14 mouse cellular contexts compared by ENCODE assay signal in the genomic region with DNA sequence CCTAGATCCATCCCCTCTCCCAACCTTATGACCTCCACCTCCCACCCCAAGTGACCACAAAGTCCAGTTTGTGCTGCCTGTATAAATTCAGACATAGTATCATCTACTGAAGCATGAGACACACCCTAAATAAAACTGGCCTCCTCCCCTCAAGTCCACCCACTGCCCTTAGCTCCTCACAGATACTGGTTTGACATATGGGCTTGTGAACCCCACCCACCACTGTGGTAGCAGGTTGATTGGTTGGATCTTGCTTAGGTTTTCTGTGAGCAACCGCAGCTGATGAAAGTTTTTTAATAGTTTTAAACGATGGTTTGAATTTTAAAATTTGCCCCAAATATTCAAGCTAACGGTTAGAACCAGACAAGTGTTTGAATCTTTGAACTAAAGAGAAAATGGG. TPM values are rescaled to one million over a fixed set of nuclear protein-coding genes. Genes with fewer than 3 reads are reported as not detected.
DNase-seq lines count a peak whose midpoint lies in the region; ATAC-seq and TF ChIP-seq lines count a peak whose summit lies in the region.
"Had no signal": no experiment of that assay in that cellular context is flagged by ENCODE, and none has a peak within 500 bp of the region (broad histone marks: within the 10 kb centered on the region; RNA-seq: fewer than 3 reads in every experiment).

No protein-coding gene starts in this region.

- TF ChIP-seq EP300 in liver, postnatal 0 days (IDR thresholded peaks at IDR 0.05; ENCODE audit: low read depth) = no peak

- 86% methylated on average over 3 of the region's 3 CpGs for WGBS in liver, postnatal 0 days (ENCODE audit: insufficient replicate concordance)
- WGBS in liver, embryonic 12.5 days (ENCODE audit: insufficient replicate concordance) = 68% methylated on average over 3 of the region's 3 CpGs
- WGBS in intestine, embryonic 15.5 days = 93% methylated on average over 3 of the region's 3 CpGs

- no peak overlapping the region for H3K27ac ChIP-seq in liver, postnatal 0 days (ENCODE audit: low read depth)
- peak overlapping the region; percentile 70; the same call in 1 of the 2 replicates for H3K27ac ChIP-seq in liver, embryonic 12.5 days
- no peak overlapping the region for H3K27ac ChIP-seq in intestine, embryonic 15.5 days
- H3K27ac ChIP-seq: embryonic facial prominence, embryonic 12.5 days; forebrain, embryonic 15.5 days; hindbrain, embryonic 13.5 days; midbrain, embryonic 13.5 days had no signal

- H3K9ac ChIP-seq in liver, postnatal 0 days (replicated peaks) = no peak overlapping the region
- H3K9ac ChIP-seq in liver, embryonic 12.5 days = no peak overlapping the region; the same call in 1 of the 2 replicates
- no peak overlapping the region for H3K9ac ChIP-seq in intestine, embryonic 15.5 days
- H3K9ac ChIP-seq: embryonic facial prominence, embryonic 12.5 days; hindbrain, embryonic 13.5 days; limb, embryonic 13.5 days; lung, embryonic 14.5 days; midbrain, embryonic 13.5 days had no signal

- DNase-seq in liver = peak; percentile 66
- no peak for DNase-seq in liver, postnatal 0 days
- DNase-seq in c-Kit-positive CD71-positive TER-119-positive erythroid progenitor cells, embryonic 14.5 days (ENCODE audit: low spot score) = peak; percentile 53
- DNase-seq in left cerebral cortex, postnatal 25 days (ENCODE audit: low spot score in 2 of 2) = no peak
- DNase-seq in right cerebral cortex, postnatal 4 days = no peak
- DNase-seq: lung, embryonic 14.5 days had no signal

- H3K4me2 ChIP-seq in liver, postnatal 0 days (ENCODE audit: low read depth, low read length) = no peak overlapping the region
- H3K4me2 ChIP-seq in liver, embryonic 12.5 days = peak overlapping the region; percentile 83
- no peak overlapping the region for H3K4me2 ChIP-seq in intestine, embryonic 15.5 days (replicated peaks)

- no peak for TF ChIP-seq CTCF in liver, postnatal 0 days (IDR thresholded peaks at IDR 0.05; ENCODE audit: low read depth)

- no peaks in the 10 kb centered on the region for H3K9me3 ChIP-seq in liver, postnatal 0 days (ENCODE audit: low read length)
- no peaks in the 10 kb centered on the region for H3K9me3 ChIP-seq in liver, embryonic 12.5 days (replicated peaks)
- H3K9me3 ChIP-seq in intestine, embryonic 15.5 days = no peaks in the 10 kb centered on the region
- H3K9me3 ChIP-seq: embryonic facial prominence, embryonic 12.5 days; forebrain, embryonic 15.5 days; hindbrain, embryonic 13.5 days; limb, embryonic 13.5 days; megakaryocyte, embryonic 14.5 days; midbrain, embryonic 13.5 days had no signal

- H3K27me3 ChIP-seq in liver, postnatal 0 days (ENCODE audit: insufficient read depth, low read length) = no peaks in the 10 kb centered on the region
- H3K27me3 ChIP-seq in liver, embryonic 12.5 days (replicated peaks) = no peaks in the 10 kb centered on the region
- no peaks in the 10 kb centered on the region for H3K27me3 ChIP-seq in intestine, embryonic 15.5 days (replicated peaks)
- H3K27me3 ChIP-seq: embryonic facial prominence, embryonic 12.5 days; forebrain, embryonic 15.5 days; hindbrain, embryonic 13.5 days; limb, embryonic 13.5 days; megakaryocyte, embryonic 14.5 days; midbrain, embryonic 13.5 days had no signal

- ATAC-seq in liver, postnatal 0 days = no peak
- ATAC-seq in liver, embryonic 12.5 days = peak; percentile 64
- ATAC-seq in intestine, embryonic 15.5 days = no peak

- intact Hi-C loops in left cerebral cortex, postnatal 25 days (cut with DNase I) = no loop called here

- H3K4me1 ChIP-seq in liver, postnatal 0 days (ENCODE audit: insufficient read depth) = 0 out of 2 replicates have a peak, but pooled peaks cover 8% of the 10 kb centered on the region
- peaks cover 20% of the 10 kb centered on the region for H3K4me1 ChIP-seq in liver, embryonic 12.5 days
- H3K4me1 ChIP-seq in intestine, embryonic 15.5 days (replicated peaks) = peaks cover 5% of the 10 kb centered on the region; the same call in 1 of the 2 replicates
- H3K4me1 ChIP-seq: embryonic facial prominence, embryonic 12.5 days had no signal

- no peak overlapping the region for H3K4me3 ChIP-seq in liver, postnatal 0 days (ENCODE audit: low read depth, low read length)
- no peak overlapping the region for H3K4me3 ChIP-seq in liver, embryonic 12.5 days
- H3K4me3 ChIP-seq in intestine, embryonic 15.5 days (replicated peaks) = no peak overlapping the region

- peaks cover 3% of the 10 kb centered on the region; the same call in 1 of the 2 replicates for H3K36me3 ChIP-seq in liver, postnatal 0 days (replicated peaks; ENCODE audit: insufficient read depth, low read length)
- H3K36me3 ChIP-seq in liver, embryonic 12.5 days = peaks cover 7% of the 10 kb centered on the region; the same call in 1 of the 2 replicates
- no peaks in the 10 kb centered on the region for H3K36me3 ChIP-seq in intestine, embryonic 15.5 days
- H3K36me3 ChIP-seq: embryonic facial prominence, embryonic 12.5 days; forebrain, embryonic 15.5 days; hindbrain, embryonic 13.5 days; limb, embryonic 13.5 days; midbrain, embryonic 13.5 days had no signal

RNA-seq across cellular contexts. Expression of gene Tank, which starts 13.7 kb away (rescaled TPM):
- polyA plus RNA-seq in liver, postnatal 0 days (2015; fragmentation: Nextera tagmentation; extraction: Ambion mirVana) = 13.9 and 14.5 TPM in 2 replicates
- polyA plus RNA-seq in liver, embryonic 12.5 days (2016; fragmentation: Nextera tagmentation; extraction: Ambion mirVana) = 27.9 and 28.0 TPM in 2 replicates
- 10 to 100 TPM; 31.7 to 33.5 TPM for total RNA-seq in left cerebral cortex, postnatal 25 days (2021)
- 30.4 and 30.9 TPM in 2 replicates for polyA plus RNA-seq in intestine, embryonic 15.5 days (2015; fragmentation: Nextera tagmentation; extraction: Ambion mirVana)

Comparison
In these comparisons a context has a peak if more than half of its experiments do, and no peak if none do; other contexts are left out.
1. DNase-seq: peak in liver (single experiment) and c-Kit-positive CD71-positive TER-119-positive erythroid progenitor cells, embryonic 14.5 days (single experiment); none in liver, postnatal 0 days (single experiment), left cerebral cortex, postnatal 25 days (0 of 2) and right cerebral cortex, postnatal 4 days (single experiment).